Mouse (Mus musculus) megakaryocyte, embryonic 14.5 days (primary cell): ENCODE data around the gene Spata22. TPM values are rescaled to one million over a fixed set of nuclear protein-coding genes. Genes with fewer than 3 reads are reported as not detected.
"Not testable (repeated sequence)": the region's sequence is repeated elsewhere in the genome, so short reads cannot be mapped to it uniquely, and the experiment has no call there.

Experiments
- H3K27me3 ChIP-seq: replicated peaks from 2 replicates; pipeline ENCODE3; 2012; ENCODE audit warnings: inconsistent platforms
- H3K36me3 ChIP-seq: replicated peaks from 2 replicates; pipeline ENCODE3; 2012; ENCODE audit warnings: low read length, inconsistent platforms, mixed read lengths
- H3K4me1 ChIP-seq: 2 replicates; pipeline ENCODE4 v1.6.1; 2012; ENCODE audit warnings: inconsistent platforms
- H3K4me3 ChIP-seq: replicated peaks from 2 replicates; pipeline ENCODE3; 2012; ENCODE audit warnings: moderate library complexity, mild to moderate bottlenecking, inconsistent platforms
- H3K9me3 ChIP-seq: 2 replicates; pipeline ENCODE4 v1.6.1; 2012; ENCODE audit warnings: inconsistent platforms
- FLI1 ChIP-seq: IDR thresholded peaks from 2 replicates; pipeline ENCODE4 v1.6.1; 2012; ENCODE audit warnings: low read length, inconsistent platforms, mixed read lengths
- GATA1 ChIP-seq: IDR thresholded peaks from 3 replicates; pipeline ENCODE4 v1.6.1; 2012; ENCODE audit warnings: mixed read lengths, low read length, inconsistent platforms, borderline replicate concordance
- polyA plus RNA-seq: library from polyadenylated mRNA; stranded (reverse); fragments of >175 nt; gene quantifications from 2 replicates; pipeline ENCODE4 v1.2.3, GENCODE M21; 2012; ENCODE audit warnings: low replicate concordance; ENCODE audit not compliant: insufficient read depth

Gene Spata22
- not detected in 2 replicates for polyA plus RNA-seq

DNA sequence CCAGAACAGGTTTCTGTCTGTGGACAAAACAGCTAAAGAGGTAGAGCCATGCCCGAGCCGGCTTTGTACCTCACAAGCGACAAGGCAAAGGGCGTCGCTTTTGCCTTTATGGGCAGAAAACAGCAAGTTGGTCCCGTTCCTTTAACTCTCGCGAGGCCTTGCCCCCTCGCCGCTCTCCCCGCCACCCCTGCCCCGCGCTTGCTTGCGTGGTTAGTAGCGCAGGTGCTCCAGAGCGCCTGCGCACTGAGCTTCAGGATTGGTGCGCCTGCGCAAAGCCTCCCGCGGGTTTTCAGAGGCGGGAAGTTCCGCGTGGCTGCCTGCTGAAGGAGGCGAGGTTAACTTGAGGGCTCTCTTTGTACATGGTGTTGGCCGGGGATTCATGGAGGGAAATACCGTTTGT, at the start of gene Spata22, which contains the start of the genes Aspa and Gm49340:
Gene Spata22, plus strand, starts transcription at position 300 of the 400 bp plus-strand sequence.
Gene Aspa, minus strand, starts transcription at position 155 of the 400 bp plus-strand sequence.
Gene Gm49340, plus strand, starts transcription at position 300 of the 400 bp plus-strand sequence.
- no peak for TF ChIP-seq FLI1
- no peak for TF ChIP-seq GATA1
- Histone ChIP-seq H3K9me3 (peaks cover 6% of the 10 kb centered on the region; the same call in 1 of the 2 replicates), H3K4me3 (no peak within 1 kb of the TSS), H3K4me1 (peaks cover 4% of the 10 kb centered on the region; the same call in 1 of the 2 replicates), H3K36me3 (no peaks in the 10 kb centered on the region), H3K27me3 (no peaks in the 10 kb centered on the region)

DNA sequence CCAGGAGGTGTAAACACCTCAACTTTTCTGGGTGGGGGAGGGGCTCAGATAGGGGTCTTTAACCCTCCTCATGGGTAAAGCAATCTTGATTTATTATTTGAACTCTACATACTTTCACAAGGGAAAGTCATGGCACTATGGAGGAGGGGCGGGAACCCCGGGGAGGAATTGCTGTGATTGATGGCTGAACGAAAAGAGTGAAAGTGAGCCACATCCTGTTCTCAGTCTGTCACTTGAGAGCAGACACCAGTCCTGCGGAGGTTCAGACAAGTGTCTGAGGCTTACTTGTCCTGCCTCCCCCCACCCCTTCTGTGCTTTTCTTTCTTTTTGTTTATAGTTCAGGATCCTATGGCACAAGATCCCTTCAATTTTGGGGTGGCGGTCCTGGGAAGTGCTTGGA, 48.8 kb upstream of the Spata22 start:
- H3K36me3 ChIP-seq, result no peaks in the 10 kb centered on the region
- TF ChIP-seq FLI1 (no peak), GATA1 (no peak)
- H3K27me3 ChIP-seq, result peaks cover 58% of the 10 kb centered on the region
- peaks cover 48% of the 10 kb centered on the region for H3K4me1 ChIP-seq
- no peaks in the 10 kb centered on the region for H3K9me3 ChIP-seq
- H3K4me3 ChIP-seq, result peak overlapping the region; percentile 56

GRCm38 (mm10) chr11:73281528-73282027, 48.0 kb upstream of the Spata22 start:
- Histone ChIP-seq H3K4me1 (peaks cover 48% of the 10 kb centered on the region), H3K4me3 (peak overlapping the region; percentile 90)
- TF ChIP-seq FLI1, result no peak
- no peak for TF ChIP-seq GATA1

DNA sequence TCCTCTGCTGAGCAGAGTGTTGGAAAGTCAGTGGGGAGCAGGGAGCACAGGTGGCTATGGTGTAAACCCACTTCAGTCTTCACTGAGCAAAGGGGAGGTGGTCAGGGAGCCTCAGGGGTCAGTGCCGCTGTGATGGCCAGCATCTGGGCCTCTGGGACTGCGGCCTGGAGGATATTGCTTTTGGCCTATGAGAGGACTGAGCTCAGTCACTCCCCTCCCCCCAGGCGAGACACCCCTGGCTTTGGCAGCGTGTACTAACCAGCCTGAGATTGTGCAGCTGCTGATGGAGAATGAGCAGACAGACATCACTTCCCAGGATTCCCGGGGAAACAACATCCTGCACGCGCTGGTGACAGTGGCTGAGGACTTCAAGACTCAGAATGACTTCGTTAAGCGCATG, 46.2 kb upstream of the Spata22 start:
- Histone ChIP-seq H3K9me3 (no peaks in the 10 kb centered on the region), H3K4me1 (peaks cover 40% of the 10 kb centered on the region), H3K36me3 (no peaks in the 10 kb centered on the region), H3K27me3 (peaks cover 62% of the 10 kb centered on the region), H3K4me3 (no peak overlapping the region)
- TF ChIP-seq GATA1 (no peak), FLI1 (no peak)

More at GRCm38 (mm10) chr11:73281528-73282027, 48.0 kb upstream of the Spata22 start:
- peaks cover 66% of the 10 kb centered on the region for H3K27me3 ChIP-seq
- H3K9me3 ChIP-seq, result no peaks in the 10 kb centered on the region
- H3K36me3 ChIP-seq, result no peaks in the 10 kb centered on the region

- Histone ChIP-seq H3K36me3 (no peaks in the 10 kb centered on the region), H3K27me3 (peaks cover 61% of the 10 kb centered on the region)
- TF ChIP-seq FLI1 (no peak), GATA1 (no peak)
These were observed 45.6 kb upstream of the Spata22 start for GRCm38 (mm10) chr11:73283926-73284325.

DNA sequence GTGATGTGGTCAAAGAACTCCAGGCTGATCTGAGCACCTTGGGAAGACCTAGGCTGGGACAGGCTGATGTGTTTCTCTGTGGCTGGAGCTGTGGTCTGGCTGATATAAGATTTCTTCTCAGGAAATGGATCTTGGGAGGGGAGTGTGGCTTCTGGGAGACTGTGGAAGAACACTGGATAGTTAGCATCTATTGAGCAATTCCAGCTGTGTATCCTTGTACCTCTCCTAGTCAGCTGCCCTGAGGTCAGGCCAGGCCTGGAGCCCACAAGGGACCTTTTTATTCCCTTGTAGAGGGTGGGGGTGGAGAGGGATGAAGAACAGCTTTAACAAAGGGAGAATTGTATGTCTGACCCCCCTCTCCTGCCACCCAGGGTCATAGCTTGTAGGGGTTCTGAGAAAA, 45.2 kb upstream of the Spata22 start:
- H3K4me3 ChIP-seq, result no peak overlapping the region
- no peaks in the 10 kb centered on the region for H3K36me3 ChIP-seq
- no peaks in the 10 kb centered on the region for H3K9me3 ChIP-seq
- H3K4me1 ChIP-seq, result peaks cover 43% of the 10 kb centered on the region
- TF ChIP-seq FLI1, result no peak
- no peak for TF ChIP-seq GATA1
- H3K27me3 ChIP-seq, result peaks cover 58% of the 10 kb centered on the region

More at GRCm38 (mm10) chr11:73283926-73284325, 45.6 kb upstream of the Spata22 start:
- Histone ChIP-seq H3K4me3 (no peak overlapping the region), H3K9me3 (no peaks in the 10 kb centered on the region), H3K4me1 (peaks cover 41% of the 10 kb centered on the region)

- no peak for TF ChIP-seq FLI1
- TF ChIP-seq GATA1, result no peak
- peaks cover 26% of the 10 kb centered on the region for H3K27me3 ChIP-seq
- H3K36me3 ChIP-seq, result no peaks in the 10 kb centered on the region
These were observed 39.9 kb upstream of the Spata22 start for GRCm38 (mm10) chr11:73289621-73290020.

GRCm38 (mm10) chr11:73303123-73303522, 26.4 kb upstream of the Spata22 start:
- H3K4me3 ChIP-seq, result no peak overlapping the region
- TF ChIP-seq FLI1 (no peak), GATA1 (no peak)

More at GRCm38 (mm10) chr11:73289621-73290020, 39.9 kb upstream of the Spata22 start:
- Histone ChIP-seq H3K9me3 (no peaks in the 10 kb centered on the region), H3K4me1 (0 out of 2 replicates have a peak, but pooled peaks cover 4% of the 10 kb centered on the region), H3K4me3 (no peak overlapping the region)

GRCm38 (mm10) chr11:73315961-73316360, 13.6 kb upstream of the Spata22 start:
- no peaks in the 10 kb centered on the region for H3K4me1 ChIP-seq
- no peaks in the 10 kb centered on the region for H3K36me3 ChIP-seq
- no peak overlapping the region for H3K4me3 ChIP-seq
- TF ChIP-seq FLI1, result no peak
- TF ChIP-seq GATA1, result no peak
- peaks cover 1% of the 10 kb centered on the region; the same call in 1 of the 2 replicates for H3K9me3 ChIP-seq
- peaks cover 2% of the 10 kb centered on the region for H3K27me3 ChIP-seq

More at GRCm38 (mm10) chr11:73303123-73303522, 26.4 kb upstream of the Spata22 start:
- Histone ChIP-seq H3K4me1 (no peaks in the 10 kb centered on the region), H3K27me3 (peaks cover 12% of the 10 kb centered on the region), H3K36me3 (no peaks in the 10 kb centered on the region), H3K9me3 (no peaks in the 10 kb centered on the region)

- H3K36me3 ChIP-seq, result not testable (repeated sequence)
These were observed 11.0 kb upstream of the Spata22 start for GRCm38 (mm10) chr11:73318581-73318980.

GRCm38 (mm10) chr11:73321064-73321463, 8.5 kb upstream of the Spata22 start:
- not testable (repeated sequence) for H3K27me3 ChIP-seq, H3K9me3 ChIP-seq, H3K36me3 ChIP-seq, H3K4me1 ChIP-seq, H3K4me3 ChIP-seq

More at GRCm38 (mm10) chr11:73318581-73318980, 11.0 kb upstream of the Spata22 start:
- H3K4me1 ChIP-seq, H3K27me3 ChIP-seq, H3K4me3 ChIP-seq, H3K9me3 ChIP-seq: not testable (repeated sequence)
